Mouse (Mus musculus) T-helper 2 cell (primary cell): ENCODE measurements around the gene Zbtb45.

Experiments used
- in situ Hi-C: fragments of 300-600 bp; cut with MboI, MseI; formaldehyde crosslinking; loops from one replicate; pipeline ENCODE4 v1.15.1; 2025; ENCODE audit warnings: high pct_unique_total_duplicates

Gene Zbtb45

GRCm38 (mm10) chr7:13034148-13034977, 24.5 kb upstream of the Zbtb45 start, which contains the start of gene Chmp2a:
TSS of gene Chmp2a (minus strand) at chr7:13034807.
- in situ Hi-C loops: no loop called here

- in situ Hi-C loops: no loop called here
Observed at GRCm38 (mm10) chr7:13033451-13034147, 23.8 kb upstream of the Zbtb45 start.

GRCm38 (mm10) chr7:13032541-13032940, 22.7 kb upstream of the Zbtb45 start:
- in situ Hi-C loops: no loop called here

GRCm38 (mm10) chr7:13031983-13032382, 22.1 kb upstream of the Zbtb45 start:
- in situ Hi-C loops: no loop called here

- in situ Hi-C loops: no loop called here
Observed at GRCm38 (mm10) chr7:13031069-13031468, 21.2 kb upstream of the Zbtb45 start.

GRCm38 (mm10) chr7:13028986-13029385, 19.2 kb upstream of the Zbtb45 start:
- in situ Hi-C loops: no loop called here

GRCm38 (mm10) chr7:13025511-13026112, 15.8 kb upstream of the Zbtb45 start:
- in situ Hi-C loops: no loop called here

- in situ Hi-C loops: loop anchor here (25.0 kb wide), 1 partner anchor 538 kb away; the partner anchor contains the start of gene Zfp606
Observed at GRCm38 (mm10) chr7:13024805-13025204, 15.0 kb upstream of the Zbtb45 start.

- in situ Hi-C loops: loop anchor here (25.0 kb wide), 1 partner anchor 537 kb away; the partner anchor contains the start of gene Zfp606
Observed at GRCm38 (mm10) chr7:13023928-13024731, 14.3 kb upstream of the Zbtb45 start.

GRCm38 (mm10) chr7:13022773-13023535, 13.1 kb upstream of the Zbtb45 start:
- in situ Hi-C loops: loop anchor here (25.0 kb wide), 1 partner anchor 536 kb away; the partner anchor contains the start of gene Zfp606

GRCm38 (mm10) chr7:13015217-13015616, 5.4 kb upstream of the Zbtb45 start:
- in situ Hi-C loops: loop anchor here (25.0 kb wide), 1 partner anchor 528 kb away; the partner anchor contains the start of gene Zfp606

- in situ Hi-C loops: loop anchor here (25.0 kb wide), 1 partner anchor 527 kb away; the partner anchor contains the start of gene Zfp606
Observed at GRCm38 (mm10) chr7:13014275-13014839, 4.5 kb upstream of the Zbtb45 start.

- in situ Hi-C loops: loop anchor here (25.0 kb wide), 1 partner anchor 526 kb away; the partner anchor contains the start of gene Zfp606
Observed at GRCm38 (mm10) chr7:13013671-13014070, 3.8 kb upstream of the Zbtb45 start.

- in situ Hi-C loops: loop anchor here (5.0 to 25.0 kb wide), 2 partner anchors 33 to 522 kb away; partner anchors contain the start of gene Zfp606
Observed at GRCm38 (mm10) chr7:13009143-13010004, 460 bp downstream of the Zbtb45 start.

- in situ Hi-C loops: loop anchor here (5.0 to 25.0 kb wide), 2 partner anchors 35 to 520 kb away; partner anchors contain the start of gene Zfp606
Observed at GRCm38 (mm10) chr7:13007341-13008092, 2.3 kb downstream of the Zbtb45 start.

GRCm38 (mm10) chr7:13006531-13006930, 3.3 kb downstream of the Zbtb45 start:
- in situ Hi-C loops: loop anchor here (5.0 to 25.0 kb wide), 2 partner anchors 36 to 519 kb away; partner anchors contain the start of gene Zfp606

GRCm38 (mm10) chr7:13006011-13006410, 3.8 kb downstream of the Zbtb45 start:
- in situ Hi-C loops: loop anchor here (5.0 to 25.0 kb wide), 2 partner anchors 36 to 519 kb away; partner anchors contain the start of gene Zfp606

GRCm38 (mm10) chr7:13003380-13003779, 6.5 kb downstream of the Zbtb45 start:
- in situ Hi-C loops: loop anchor here (25.0 kb wide), 1 partner anchor 516 kb away; the partner anchor contains the start of gene Zfp606
